Mouse (Mus musculus) embryonic facial prominence, embryonic 13.5 days (tissue): Measurements from ENCODE around the gene Mthfsd. TPM values are rescaled to one million over a fixed set of nuclear protein-coding genes. Genes with fewer than 3 reads are reported as not detected.
A peak's percentile ranks its signal among the peaks of the same experiment; 100 is the strongest.

Source experiments
- ATAC-seq: fragments of 200-750 bp; cut with Nextera tagmentation; 2 replicates; pipeline ENCODE4 v1.8.0; 2017; ENCODE audit warnings: low read depth; ENCODE audit not compliant: insufficient number of reproducible peaks, insufficient read depth, low FRiP score, low TSS enrichment
- H3K27ac ChIP-seq: fragments of 300-500 bp; sonication (generic); 2 replicates; pipeline ENCODE4 v1.5.1; 2015; ENCODE audit warnings: moderate library complexity, mild to moderate bottlenecking, inconsistent platforms
- H3K27me3 ChIP-seq: fragments of 300-500 bp; sonication (generic); 2 replicates; pipeline ENCODE4 v1.6.1; 2015; ENCODE audit warnings: mild to moderate bottlenecking, inconsistent platforms
- H3K36me3 ChIP-seq: fragments of 300-500 bp; sonication (generic); 2 replicates; pipeline ENCODE4 v1.6.1; 2015; ENCODE audit warnings: mild to moderate bottlenecking, inconsistent platforms
- H3K4me1 ChIP-seq: fragments of 300-500 bp; sonication (generic); 2 replicates; pipeline ENCODE4 v1.6.1; 2015; ENCODE audit warnings: inconsistent platforms
- H3K4me2 ChIP-seq: fragments of 300-500 bp; sonication (generic); 2 replicates; pipeline ENCODE4 v1.6.1; 2015; ENCODE audit warnings: moderate library complexity, mild to moderate bottlenecking, inconsistent platforms
- H3K4me3 ChIP-seq: fragments of 300-500 bp; sonication (generic); 2 replicates; pipeline ENCODE4 v1.5.1; 2015; ENCODE audit warnings: mild to moderate bottlenecking, inconsistent platforms
- H3K9ac ChIP-seq: fragments of 300-500 bp; sonication (generic); 2 replicates; pipeline ENCODE4 v1.6.1; 2015; ENCODE audit warnings: mild to moderate bottlenecking, inconsistent platforms
- H3K9me3 ChIP-seq: fragments of 300-500 bp; sonication (generic); 2 replicates; pipeline ENCODE4 v1.6.1; 2016; ENCODE audit warnings: inconsistent platforms
- WGBS: fragments of 180-500 bp; shearing (Covaris S2); methylation state at CpG from one replicate; pipeline ENCODE4 v1.1.7; 2015; ENCODE audit warnings: mixed read lengths; 5-methylcytosine and 5-hydroxymethylcytosine counted together
- polyA plus RNA-seq: library from polyadenylated mRNA; unstranded; fragments of >200 nt; fragmentation: Nextera tagmentation; extraction: Ambion mirVana; gene quantifications from 2 replicates; pipeline ENCODE4 v1.2.1, GENCODE M21; 2015

Mthfsd gene
- polyA plus RNA-seq, 1 experiment from 2014 or later, result 70.5 TPM

DNA sequence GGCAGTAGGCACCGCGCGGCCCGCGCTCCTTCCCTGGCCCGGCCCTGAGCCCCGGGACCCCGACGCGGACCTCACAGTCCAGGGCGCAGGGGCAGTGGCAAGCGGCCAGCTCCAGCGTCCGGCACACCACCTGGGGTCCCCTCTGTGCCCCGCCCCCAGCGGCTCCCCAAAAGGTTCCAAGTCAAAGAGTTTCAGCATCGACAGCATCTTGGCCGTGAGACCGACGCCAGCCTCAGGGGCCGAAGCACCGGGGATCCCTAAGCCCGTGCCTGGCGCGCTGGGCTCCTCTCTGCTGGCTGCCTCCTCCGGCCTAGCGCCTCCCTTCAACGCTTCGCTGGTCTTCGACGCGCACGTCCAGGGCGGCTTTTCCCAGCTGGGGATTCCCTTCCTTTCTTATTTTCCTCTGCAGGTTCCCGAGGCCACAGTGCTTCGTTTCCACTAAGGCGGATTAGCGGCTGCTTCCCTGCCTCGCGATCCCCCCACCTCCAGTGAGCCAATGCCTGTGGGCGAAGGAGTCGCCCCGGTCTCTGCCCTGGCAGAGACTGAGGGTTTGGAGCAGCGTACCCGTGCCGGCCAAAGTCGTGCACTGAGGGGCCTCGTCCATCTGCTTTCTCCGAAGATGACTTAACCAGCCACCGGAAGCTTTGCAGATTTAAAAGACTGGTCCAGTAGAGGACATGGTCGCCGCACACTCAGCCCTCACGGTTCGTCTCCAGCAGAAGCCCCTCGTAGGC is 20.5 kb upstream of the Mthfsd start:
- H3K9ac ChIP-seq, result peak overlapping the region; percentile 38; the same call in 1 of the 2 replicates

DNA sequence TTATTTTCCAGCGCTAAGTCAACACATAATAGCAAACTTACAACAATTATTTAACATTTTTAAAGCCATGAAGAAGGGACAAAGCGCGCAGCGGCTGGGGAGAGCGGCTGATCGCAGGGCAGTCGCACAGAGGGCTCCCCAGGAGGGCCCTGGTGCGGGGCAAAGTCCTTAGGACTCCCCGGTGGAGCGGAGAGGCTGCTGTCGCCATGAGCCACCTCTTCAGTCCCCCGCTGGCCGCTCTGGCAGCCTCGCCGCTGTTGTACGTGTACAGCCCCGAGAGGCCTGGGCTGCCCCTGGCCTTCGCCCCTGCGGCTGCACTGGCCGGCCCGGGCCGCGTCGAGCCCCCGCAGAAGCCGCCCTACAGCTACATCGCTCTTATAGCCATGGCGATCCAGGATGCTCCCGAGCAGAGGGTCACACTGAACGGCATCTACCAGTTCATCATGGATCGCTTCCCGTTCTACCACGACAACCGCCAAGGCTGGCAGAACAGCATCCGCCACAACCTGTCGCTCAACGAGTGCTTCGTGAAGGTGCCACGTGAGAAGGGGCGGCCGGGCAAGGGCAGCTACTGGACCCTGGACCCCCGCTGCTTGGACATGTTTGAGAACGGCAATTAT is 19.7 kb upstream of the Mthfsd start, which contains the start of gene Foxl1:
Foxl1 (plus strand) TSS at position 185 of the 620 bp plus-strand sequence.
- Histone ChIP-seq H3K9me3 (no peaks in the 10 kb centered on the region), H3K36me3 (no peaks in the 10 kb centered on the region), H3K4me3 (peak within 1 kb of the TSS; percentile 31), H3K4me1 (peaks cover 36% of the 10 kb centered on the region), H3K27me3 (peaks cover 99% of the 10 kb centered on the region), H3K4me2 (peak within 1 kb of the TSS; percentile 43), H3K27ac (no peak within 1 kb of the TSS), H3K9ac (peak within 1 kb of the TSS; percentile 38; the same call in 1 of the 2 replicates)
- WGBS, result 4% methylated on average over 43 of the region's 43 CpGs
- no peak for ATAC-seq

More for the DNA sequence above, 20.5 kb upstream of the Mthfsd start:
- Histone ChIP-seq H3K4me1 (peaks cover 36% of the 10 kb centered on the region), H3K27me3 (peaks cover 92% of the 10 kb centered on the region), H3K9me3 (no peaks in the 10 kb centered on the region), H3K4me2 (peak overlapping the region; percentile 43), H3K36me3 (no peaks in the 10 kb centered on the region), H3K4me3 (peak overlapping the region; percentile 31), H3K27ac (no peak overlapping the region)
- no peak for ATAC-seq
- WGBS, result 2% methylated on average over 55 of the region's 55 CpGs

DNA sequence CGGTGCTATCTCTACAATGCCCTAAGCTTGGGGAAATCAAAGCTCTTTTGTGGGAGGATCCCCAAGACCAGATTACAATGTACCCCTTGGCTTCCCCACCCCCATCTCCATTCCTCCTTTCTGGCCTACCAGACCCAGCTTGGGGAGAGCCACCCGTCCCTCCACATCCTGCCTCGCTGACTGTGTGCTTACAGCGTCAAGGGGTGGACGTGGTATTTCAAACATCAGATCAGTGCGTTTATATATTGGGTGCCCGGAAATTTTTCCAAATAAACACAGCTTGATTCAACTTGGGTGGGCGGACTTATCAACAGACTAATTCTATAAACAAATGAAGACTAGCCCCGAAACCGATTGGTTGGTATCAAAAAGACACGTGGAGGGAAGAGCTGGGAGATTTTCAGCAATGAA is 19.1 kb upstream of the Mthfsd start:
- WGBS, result 3% methylated on average over 11 of the region's 11 CpGs
- ATAC-seq, result no peak
- Histone ChIP-seq H3K27ac (no peak overlapping the region), H3K9ac (no peak overlapping the region), H3K4me1 (peaks cover 36% of the 10 kb centered on the region), H3K27me3 (peaks cover 99% of the 10 kb centered on the region), H3K9me3 (no peaks in the 10 kb centered on the region), H3K4me2 (no peak overlapping the region), H3K36me3 (no peaks in the 10 kb centered on the region), H3K4me3 (no peak overlapping the region)

DNA sequence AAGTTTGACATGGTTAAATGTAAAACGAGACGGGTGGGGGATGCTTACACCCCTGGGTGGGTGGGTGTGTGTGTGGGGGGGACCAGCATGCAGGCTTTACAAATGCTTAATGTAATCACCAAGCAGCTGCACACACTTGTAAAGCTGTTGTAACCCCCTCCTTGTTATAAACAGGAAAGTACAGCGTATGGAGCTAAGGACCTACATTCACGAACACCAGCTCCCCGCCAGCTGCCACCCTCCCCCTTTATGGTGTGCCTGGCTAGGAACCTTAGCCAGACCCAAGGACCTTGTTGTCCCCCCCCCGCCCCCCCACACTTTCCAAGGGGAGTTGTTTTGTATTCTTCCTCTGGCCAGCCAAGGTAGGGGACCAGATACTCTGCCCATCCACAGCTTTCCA is 18.5 kb upstream of the Mthfsd start:
- Histone ChIP-seq H3K9ac (no peak overlapping the region), H3K4me3 (no peak overlapping the region), H3K4me2 (no peak overlapping the region), H3K36me3 (no peaks in the 10 kb centered on the region), H3K27ac (no peak overlapping the region), H3K4me1 (peaks cover 36% of the 10 kb centered on the region), H3K27me3 (peaks cover 99% of the 10 kb centered on the region), H3K9me3 (no peaks in the 10 kb centered on the region)
- no peak for ATAC-seq
- WGBS, result 4% methylated on average over 6 of the region's 6 CpGs

DNA sequence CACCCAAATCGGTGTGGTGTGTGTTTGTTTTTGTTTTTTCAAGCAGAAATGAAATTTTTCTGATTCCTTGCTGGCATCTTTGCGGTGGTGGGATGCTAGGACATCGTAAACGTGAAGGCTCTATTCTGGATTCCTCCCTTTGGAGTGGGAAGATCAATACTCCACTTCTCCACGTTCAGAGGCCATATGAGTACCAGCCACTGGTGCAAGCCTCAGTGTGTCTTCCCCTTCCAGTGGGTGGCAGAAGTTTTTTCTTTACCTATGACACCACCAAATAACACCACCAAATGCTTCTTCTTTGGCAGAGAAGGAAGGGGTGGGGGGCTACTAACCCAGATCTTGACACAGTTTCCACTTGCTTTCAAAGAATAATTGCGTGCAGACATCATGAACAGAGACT is 18.0 kb upstream of the Mthfsd start:
- Histone ChIP-seq H3K4me1 (peaks cover 38% of the 10 kb centered on the region), H3K27ac (no peak overlapping the region), H3K36me3 (no peaks in the 10 kb centered on the region), H3K27me3 (peaks cover 100% of the 10 kb centered on the region), H3K9ac (no peak overlapping the region), H3K9me3 (no peaks in the 10 kb centered on the region), H3K4me2 (peak overlapping the region; percentile 68), H3K4me3 (peak overlapping the region; percentile 40)
- no peak for ATAC-seq
- 5% methylated on average over 6 of the region's 6 CpGs for WGBS

DNA sequence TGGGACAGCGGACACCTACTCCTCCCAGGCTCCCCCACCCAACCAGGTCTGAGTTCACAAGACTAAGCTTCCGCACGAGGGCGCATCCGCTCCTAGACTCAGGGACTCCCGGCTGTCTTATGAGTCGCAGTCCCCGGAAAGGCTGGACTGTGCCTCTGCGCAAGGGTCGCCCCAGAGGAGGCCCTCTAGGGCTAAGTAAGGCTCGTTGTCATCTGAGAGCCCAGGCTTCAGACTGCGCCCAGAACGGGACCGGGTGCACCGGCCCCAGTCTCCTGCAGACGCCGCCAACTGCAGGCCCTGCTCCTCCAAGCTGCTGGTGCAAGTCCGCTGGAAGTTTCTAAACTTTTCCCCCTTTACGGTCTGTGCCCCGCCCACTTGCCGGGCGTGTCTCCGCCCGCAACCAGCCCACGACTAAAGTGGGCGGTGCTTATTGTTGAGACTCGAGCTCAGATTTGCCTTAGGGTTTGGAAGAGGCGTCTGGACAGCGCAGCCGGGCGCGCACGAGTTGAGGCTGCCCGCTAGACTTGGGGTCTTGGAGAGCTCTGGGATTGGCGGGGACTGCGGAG is 17.2 kb upstream of the Mthfsd start:
- no peaks in the 10 kb centered on the region for H3K36me3 ChIP-seq
- no peak overlapping the region; the same call in 1 of the 2 replicates for H3K27ac ChIP-seq
- H3K4me2 ChIP-seq, result peak overlapping the region; percentile 68
- under 1% methylated on average over 35 of the region's 36 CpGs for WGBS
- H3K9ac ChIP-seq, result 0 out of 2 replicates have a peak overlapping the region, but pooled peaks have one; percentile 36
- peaks cover 40% of the 10 kb centered on the region for H3K4me1 ChIP-seq
- peaks cover 100% of the 10 kb centered on the region for H3K27me3 ChIP-seq
- H3K4me3 ChIP-seq, result peak overlapping the region; percentile 40
- peak; percentile 65 for ATAC-seq
- H3K9me3 ChIP-seq, result no peaks in the 10 kb centered on the region

DNA sequence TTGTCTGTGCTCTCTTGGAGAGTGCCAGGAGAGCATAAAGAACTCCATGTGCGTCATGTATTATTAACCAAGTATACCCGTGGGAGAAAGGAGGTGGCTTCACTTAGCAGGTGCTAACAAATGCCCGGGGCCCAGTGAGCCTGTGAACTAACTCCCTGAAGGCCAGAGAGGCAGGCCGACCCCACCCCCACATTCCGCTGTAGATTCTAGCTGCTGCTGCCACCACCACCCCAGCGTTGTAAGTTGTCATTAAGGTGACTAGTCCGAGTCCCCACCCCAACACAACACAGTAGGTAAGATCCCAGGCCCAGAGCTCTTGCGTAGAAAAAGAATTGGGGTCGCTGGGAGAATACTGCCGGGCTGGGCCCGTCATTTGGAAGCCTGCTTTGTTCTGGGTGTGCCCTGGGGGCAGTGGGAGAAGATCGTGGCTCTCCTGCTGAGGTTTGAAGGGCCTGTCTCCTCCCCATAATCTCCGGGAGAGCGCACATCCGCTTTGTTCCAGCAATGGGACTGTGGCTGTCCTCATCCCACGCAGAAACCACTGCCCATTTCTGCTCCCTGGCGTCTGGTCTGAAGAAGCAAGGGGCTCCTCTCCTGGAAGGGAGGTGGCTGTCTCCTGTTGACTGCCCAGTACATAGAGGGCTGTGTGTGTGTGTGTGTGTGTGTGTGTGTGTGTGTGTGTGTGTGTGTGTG is 16.5 kb upstream of the Mthfsd start:
- WGBS, result 3% methylated on average over 17 of the region's 17 CpGs
- Histone ChIP-seq H3K4me3 (peak overlapping the region; percentile 40; the same call in 1 of the 2 replicates), H3K9ac (no peak overlapping the region)

DNA sequence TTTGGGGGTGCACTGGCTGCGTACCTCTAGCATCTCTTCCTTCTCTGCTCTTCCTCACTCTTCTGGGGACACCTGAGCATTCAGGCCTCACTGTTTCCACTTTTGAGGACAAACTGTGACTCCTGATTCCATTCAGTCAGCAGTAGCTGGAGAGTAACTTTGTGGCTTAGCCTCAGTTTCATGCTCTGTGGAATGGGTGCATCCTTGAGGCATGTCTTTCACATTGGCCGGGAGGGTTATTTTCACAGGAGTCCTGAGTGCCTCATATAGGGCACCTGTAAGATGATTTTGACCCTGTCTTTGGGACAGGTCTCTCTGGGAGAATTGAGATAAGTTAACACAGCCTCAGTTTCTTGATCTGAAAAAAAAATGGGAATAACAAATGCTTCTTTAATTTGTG is 14.9 kb upstream of the Mthfsd start:
- no peak overlapping the region for H3K27ac ChIP-seq
- H3K9me3 ChIP-seq, result no peaks in the 10 kb centered on the region
- no peak overlapping the region for H3K9ac ChIP-seq
- no peak overlapping the region for H3K4me2 ChIP-seq
- H3K36me3 ChIP-seq, result no peaks in the 10 kb centered on the region
- H3K27me3 ChIP-seq, result peaks cover 99% of the 10 kb centered on the region
- H3K4me3 ChIP-seq, result no peak overlapping the region
- WGBS, result 40% methylated on average over 2 of the region's 2 CpGs
- peaks cover 30% of the 10 kb centered on the region for H3K4me1 ChIP-seq
- ATAC-seq, result no peak

More for the DNA sequence above, 16.5 kb upstream of the Mthfsd start:
- Histone ChIP-seq H3K27me3 (peaks cover 100% of the 10 kb centered on the region), H3K9me3 (no peaks in the 10 kb centered on the region), H3K4me1 (peaks cover 43% of the 10 kb centered on the region), H3K27ac (no peak overlapping the region), H3K4me2 (peak overlapping the region; percentile 68), H3K36me3 (no peaks in the 10 kb centered on the region)
- ATAC-seq, result peak; percentile 27; the same call in 1 of the 2 replicates

DNA sequence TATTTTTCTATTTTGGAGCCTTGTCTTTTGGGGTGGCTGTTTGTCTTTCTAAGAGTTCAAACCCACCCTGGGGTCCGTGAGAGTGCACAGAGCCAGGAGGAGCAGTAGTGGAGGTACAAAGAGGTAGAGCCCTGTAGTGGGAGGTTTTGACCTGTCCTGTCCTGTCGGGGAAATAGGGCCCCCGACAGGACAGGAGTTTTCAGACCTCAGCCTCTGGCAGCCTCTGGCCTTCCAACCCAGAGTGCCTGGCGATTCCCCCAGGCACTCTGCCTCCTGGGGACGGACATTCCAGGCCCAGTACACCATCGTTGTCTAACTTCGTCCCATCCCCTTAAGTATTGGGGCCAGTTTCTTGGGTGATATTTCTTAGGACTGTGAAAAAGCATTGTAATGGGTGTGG is 14.2 kb upstream of the Mthfsd start:
- H3K4me1 ChIP-seq, result peaks cover 33% of the 10 kb centered on the region
- H3K27ac ChIP-seq, result no peak overlapping the region
- 18% methylated on average over 7 of the region's 7 CpGs for WGBS
- no peak overlapping the region for H3K4me3 ChIP-seq
- H3K27me3 ChIP-seq, result peaks cover 99% of the 10 kb centered on the region
- H3K9ac ChIP-seq, result no peak overlapping the region
- H3K36me3 ChIP-seq, result no peaks in the 10 kb centered on the region
- H3K4me2 ChIP-seq, result no peak overlapping the region
- no peaks in the 10 kb centered on the region for H3K9me3 ChIP-seq
- ATAC-seq, result no peak

DNA sequence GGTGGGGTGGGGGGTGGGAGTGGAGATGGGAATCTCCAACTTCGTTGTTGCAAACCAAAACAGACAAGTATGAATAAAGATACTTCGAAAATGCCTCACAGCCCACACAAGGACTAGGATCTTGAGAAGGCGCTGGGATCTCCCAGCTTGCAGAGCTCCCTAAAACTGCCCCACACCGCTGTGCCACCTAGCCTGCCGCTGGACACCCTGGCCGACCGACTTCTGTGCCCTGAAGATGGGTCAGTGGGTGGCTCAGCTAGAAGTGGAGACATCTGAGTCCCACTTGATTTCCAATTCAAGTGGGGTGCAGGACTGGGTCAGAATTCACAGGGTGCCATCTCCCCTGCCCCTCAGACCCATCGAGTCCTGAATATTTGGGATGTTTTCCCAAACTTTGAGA is 13.5 kb upstream of the Mthfsd start:
- no peaks in the 10 kb centered on the region for H3K36me3 ChIP-seq
- no peak overlapping the region for H3K4me3 ChIP-seq
- 12% methylated on average over 8 of the region's 8 CpGs for WGBS
- 0 out of 2 replicates have a peak, but pooled peaks cover 3% of the 10 kb centered on the region for H3K9me3 ChIP-seq
- H3K27me3 ChIP-seq, result peaks cover 99% of the 10 kb centered on the region
- peaks cover 39% of the 10 kb centered on the region for H3K4me1 ChIP-seq
- H3K4me2 ChIP-seq, result no peak overlapping the region
- no peak overlapping the region for H3K9ac ChIP-seq
- ATAC-seq, result no peak
- no peak overlapping the region for H3K27ac ChIP-seq
